Mouse (Mus musculus) liver, postnatal 0 days (tissue): ENCODE measurements around the gene Tube1.
"Not testable (repeated sequence)": the region's sequence is repeated elsewhere in the genome, so short reads cannot be mapped to it uniquely, and the experiment has no call there.

Experiments used
- CTCF ChIP-seq: sonication (generic); IDR thresholded peaks from 2 replicates; pipeline ENCODE4 v1.5.1; 2016; ENCODE audit warnings: antibody characterized with exemption, low read depth
- EP300 ChIP-seq: IDR thresholded peaks from 2 replicates; pipeline ENCODE4 v1.6.1; 2016; ENCODE audit warnings: antibody characterized with exemption, low read depth, mild to moderate bottlenecking

DNA sequence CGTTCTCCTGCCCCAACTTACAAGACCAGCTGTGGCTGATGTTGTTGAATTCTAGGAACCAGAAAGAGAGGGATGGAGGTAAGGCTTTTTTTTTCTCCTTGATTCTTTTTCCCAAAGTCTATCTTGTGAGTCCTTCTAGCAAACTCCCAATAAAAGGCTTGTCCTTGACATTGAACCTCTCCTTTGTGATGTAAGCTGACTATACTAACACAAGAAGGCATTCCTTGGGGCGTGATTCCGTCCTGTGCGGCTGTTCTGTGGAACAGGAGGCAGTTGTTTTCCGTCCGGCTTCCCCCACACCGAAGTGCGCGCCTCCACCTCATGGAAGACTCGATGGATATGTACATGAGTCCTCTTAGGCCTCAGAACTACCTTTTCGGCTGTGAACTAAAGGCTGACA, 64.4 kb downstream of the Tube1 start:
- TF ChIP-seq CTCF, EP300: not testable (repeated sequence)
